Mouse (Mus musculus): Measurements from ENCODE around the gene R3hdm2. TPM values are rescaled to one million over a fixed set of nuclear protein-coding genes. Genes with fewer than 3 reads are reported as not detected.

The R3hdm2 gene
- total RNA-seq, 2 experiments from 2014 or later: 115 to 126 TPM

- DNase-seq: no peak
These were observed 162.6 kb downstream of the R3hdm2 start for GRCm38 (mm10) chr10:127542720-127543119.

DNA sequence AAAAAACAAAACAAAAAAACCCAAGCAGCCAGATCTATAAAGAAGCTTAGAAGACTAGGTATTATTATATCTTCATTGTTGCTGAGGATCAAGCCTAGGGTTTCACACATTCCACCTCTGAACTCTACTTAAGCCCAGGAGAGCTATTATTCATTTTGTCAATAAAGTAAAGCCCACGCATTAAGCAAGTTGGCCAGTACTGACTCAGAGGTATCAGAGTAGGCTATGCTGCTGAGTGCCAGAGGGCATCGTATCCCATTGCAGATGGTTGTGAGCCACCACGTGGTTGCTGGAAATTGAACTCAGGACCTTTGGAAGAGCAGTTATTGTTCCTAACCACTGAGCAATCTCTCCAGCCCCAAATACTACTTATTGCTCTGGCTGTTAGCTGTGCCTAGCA, 163.8 kb downstream of the R3hdm2 start:
- no peak for DNase-seq

DNA sequence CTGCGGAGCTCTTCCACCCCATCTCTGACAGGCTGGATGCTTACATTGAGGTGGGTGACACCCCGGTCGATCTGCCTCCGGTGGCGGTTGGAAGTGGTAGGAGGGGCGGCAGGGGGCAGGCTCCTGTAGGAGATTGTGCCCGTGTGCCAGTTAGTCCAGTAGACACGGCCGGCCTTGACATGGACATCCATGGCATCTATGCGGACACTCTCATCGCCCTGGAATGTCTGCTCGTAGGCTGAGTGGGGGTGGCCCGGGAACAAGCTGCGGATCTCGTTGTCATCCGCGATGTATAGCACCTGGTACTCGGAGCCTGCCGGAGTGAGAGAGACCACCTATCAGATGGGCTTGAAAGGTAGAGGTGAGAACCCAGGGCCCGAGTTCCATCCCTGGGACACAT, 164.2 kb downstream of the R3hdm2 start:
- DNase-seq: peak; percentile 42 to 55

DNA sequence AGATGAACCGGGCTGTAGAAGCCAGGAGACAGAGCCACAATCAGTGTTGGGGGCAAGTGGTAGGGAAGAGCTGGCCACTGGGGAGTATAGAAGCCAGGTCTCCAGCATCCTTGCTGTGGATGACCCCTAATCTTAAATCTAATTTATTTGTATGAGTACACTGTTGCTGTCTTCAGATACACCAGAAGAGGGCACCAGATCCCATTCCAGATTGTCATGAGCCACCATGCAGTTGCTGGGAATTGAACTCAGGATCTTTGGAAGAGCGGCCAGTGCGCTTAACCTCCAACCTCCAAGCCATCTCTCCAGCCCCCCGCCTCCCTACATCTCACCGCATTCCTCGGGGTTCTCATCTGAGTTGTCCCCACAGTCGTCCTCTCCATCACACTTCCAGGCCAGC, 166.4 kb downstream of the R3hdm2 start:
- no peak for DNase-seq

- DNase-seq: no peak
These were observed 168.1 kb downstream of the R3hdm2 start for GRCm38 (mm10) chr10:127548236-127548635.

Other genes starting within 250 kb of the R3hdm2 start
- gene B4galnt1, start 215.1 kb upstream of the R3hdm2 start, total RNA-seq (2021): 1 to 10 TPM; 6.3 to 6.8 TPM
- gene Slc26a10, start 199.7 kb upstream of the R3hdm2 start, total RNA-seq (2021): 1 to 10 TPM in 1 of 2 experiments, under 1 TPM in 1; 0.89 to 1.1 TPM
- gene Arhgef25, start 190.2 kb upstream of the R3hdm2 start, total RNA-seq (2021): 10 to 100 TPM; 19.0 to 21.6 TPM
- 10 to 100 TPM; 52.4 to 71.7 TPM for gene Dtx3, start 184.6 kb upstream of the R3hdm2 start, total RNA-seq (2021)
- gene Pip4k2c, start 168.7 kb upstream of the R3hdm2 start, total RNA-seq (2021): 10 to 100 TPM; 39.2 to 48.1 TPM
- gene Kif5a, start 117.0 kb upstream of the R3hdm2 start, total RNA-seq (2021): 1 to 10 TPM; 6.3 to 7.5 TPM
- 100 to 1,000 TPM; 148 to 190 TPM for gene Dctn2, start 114.0 kb upstream of the R3hdm2 start, total RNA-seq (2021)
- 10 to 100 TPM; 42.0 to 45.2 TPM for gene Mbd6, start 91.3 kb upstream of the R3hdm2 start, total RNA-seq (2021)
- 100 to 1,000 TPM; 102 to 123 TPM for gene Mars, start 68.5 kb upstream of the R3hdm2 start, total RNA-seq (2021)
- 1 to 10 TPM; 1.7 to 2.2 TPM for gene Arhgap9, start 58.4 kb upstream of the R3hdm2 start, total RNA-seq (2021)
- gene Gli1, start 38.4 kb upstream of the R3hdm2 start, total RNA-seq (2021): 1 to 10 TPM; 2.7 to 4.2 TPM
- gene Inhbe, start 25.9 kb upstream of the R3hdm2 start, total RNA-seq (2021): not detected
- gene Inhbc, start 9.9 kb upstream of the R3hdm2 start, total RNA-seq (2021): not detected
- gene Stac3, start 121.4 kb downstream of the R3hdm2 start, total RNA-seq (2021): 1 to 10 TPM; 2.2 to 3.4 TPM
- gene Ndufa4l2, start 134.6 kb downstream of the R3hdm2 start, total RNA-seq (2021): 10 to 100 TPM; 29.7 to 45.6 TPM
- gene Shmt2, start 142.1 kb downstream of the R3hdm2 start, total RNA-seq (2021): 10 to 100 TPM; 46.8 to 47.1 TPM
- gene Nxph4, start 154.2 kb downstream of the R3hdm2 start, total RNA-seq (2021): 1 to 10 TPM; 5.0 to 6.3 TPM
- gene Lrp1, start 240.8 kb downstream of the R3hdm2 start, total RNA-seq (2021): 100 to 1,000 TPM; 192 to 251 TPM

Data from adrenal gland, postnatal 36 days (tissue).